50 mouse cellular contexts compared by ENCODE assay signal in genomic region chr9:37918018-37918417, GRCm38 (mm10). TPM values are rescaled to one million over a fixed set of nuclear protein-coding genes. Genes with fewer than 3 reads are reported as not detected.
"Had no signal": no experiment of that assay in that cellular context is flagged by ENCODE, and none has a peak within 500 bp of the region (broad histone marks: within the 10 kb centered on the region; RNA-seq: fewer than 3 reads in every experiment).

No protein-coding gene starts in this region.

- H3K27ac ChIP-seq: heart, embryonic 13.5 days; heart, embryonic 15.5 days; hindbrain, embryonic 10.5 days; hindbrain, embryonic 12.5 days; hindbrain, embryonic 13.5 days; hindbrain, embryonic 14.5 days; hindbrain, embryonic 15.5 days; hindbrain, postnatal 0 days; intestine, embryonic 15.5 days; kidney, embryonic 15.5 days; kidney, postnatal 0 days; layer of hippocampus, adult 2 months had no signal

- H3K9me3 ChIP-seq: heart, embryonic 12.5 days; heart, embryonic 13.5 days; heart, embryonic 15.5 days; hindbrain, embryonic 10.5 days; hindbrain, embryonic 12.5 days; hindbrain, embryonic 13.5 days; hindbrain, embryonic 15.5 days; intestine, embryonic 15.5 days; kidney, embryonic 15.5 days had no signal

- ATAC-seq: hindbrain, embryonic 16.5 days; hindbrain, postnatal 0 days; inflammation-experienced regulatory T-cells, adult 6 months; intestine, embryonic 15.5 days; intestine, embryonic 16.5 days; intestine, postnatal 0 days had no signal

- H3K4me2 ChIP-seq: heart, embryonic 11.5 days; heart, embryonic 12.5 days; heart, embryonic 13.5 days; heart, embryonic 15.5 days; hindbrain, embryonic 12.5 days; hindbrain, embryonic 13.5 days; hindbrain, embryonic 14.5 days; hindbrain, embryonic 15.5 days; intestine, embryonic 15.5 days; kidney, embryonic 15.5 days had no signal

- H3K36me3 ChIP-seq: heart, embryonic 12.5 days; heart, embryonic 13.5 days; heart, embryonic 15.5 days; hindbrain, embryonic 10.5 days; hindbrain, embryonic 12.5 days; hindbrain, embryonic 13.5 days; hindbrain, embryonic 15.5 days; intestine, embryonic 15.5 days; kidney, embryonic 15.5 days had no signal

- H3K4me3 ChIP-seq: heart, embryonic 12.5 days; heart, embryonic 13.5 days; heart, embryonic 15.5 days; hindbrain, embryonic 10.5 days; hindbrain, embryonic 12.5 days; hindbrain, embryonic 13.5 days; hindbrain, embryonic 15.5 days; intestine, embryonic 15.5 days; kidney, embryonic 15.5 days; layer of hippocampus, adult 2 months had no signal

- DNase-seq: heart, postnatal 10 days; heart, postnatal 14 days; heart, postnatal 36 days; heart, postnatal 4 days; kidney, adult 11 months; kidney, adult 18-20 months; kidney, adult 2 months; kidney, adult 8-10 months; kidney, adult 9 months; kidney, postnatal 10 days; kidney, postnatal 14 days; kidney, postnatal 25 days; kidney, postnatal 36 days; kidney, postnatal 4 days; layer of hippocampus, adult 9-11 months; layer of hippocampus, postnatal 36 days had no signal

- H3K9ac ChIP-seq: heart, embryonic 12.5 days; heart, embryonic 13.5 days; heart, embryonic 15.5 days; hindbrain, embryonic 12.5 days; hindbrain, embryonic 13.5 days; hindbrain, embryonic 14.5 days; hindbrain, embryonic 15.5 days; intestine, embryonic 15.5 days; kidney, embryonic 15.5 days had no signal

- H3K27me3 ChIP-seq: heart, embryonic 12.5 days; heart, embryonic 13.5 days; heart, embryonic 15.5 days; hindbrain, embryonic 12.5 days; hindbrain, embryonic 13.5 days; hindbrain, embryonic 15.5 days; intestine, embryonic 15.5 days; kidney, embryonic 15.5 days had no signal

- H3K4me1 ChIP-seq: heart, embryonic 12.5 days; heart, embryonic 13.5 days; heart, embryonic 15.5 days; hindbrain, embryonic 10.5 days; hindbrain, embryonic 12.5 days; hindbrain, embryonic 13.5 days; hindbrain, embryonic 15.5 days; intestine, embryonic 15.5 days; kidney, embryonic 15.5 days had no signal

RNA-seq across cellular contexts. Expression of gene Olfr878, which starts 0.4 kb away (rescaled TPM):
- total RNA-seq: heart, postnatal 10 days; heart, postnatal 14 days; heart, postnatal 25 days; heart, postnatal 36 days; heart, postnatal 4 days; hematopoietic stem cell, adult 5-6 weeks; hindbrain, postnatal 0 days; layer of hippocampus, adult 18-20 months; layer of hippocampus, adult 2 months; layer of hippocampus, postnatal 10 days; layer of hippocampus, postnatal 14 days; layer of hippocampus, postnatal 25 days; layer of hippocampus, postnatal 36 days had no signal
- polyA plus RNA-seq: heart, embryonic 11.5 days; heart, embryonic 12.5 days; heart, embryonic 13.5 days; heart, embryonic 14.5 days; heart, embryonic 15.5 days; heart, embryonic 16.5 days; heart, postnatal 0 days; hindbrain, embryonic 10.5 days; hindbrain, embryonic 11.5 days; hindbrain, embryonic 12.5 days; hindbrain, embryonic 13.5 days; hindbrain, embryonic 14.5 days; hindbrain, embryonic 15.5 days; hindbrain, embryonic 16.5 days; hindbrain, postnatal 0 days; intestine, embryonic 14.5 days; intestine, embryonic 15.5 days; intestine, embryonic 16.5 days; intestine, postnatal 0 days; kidney, adult 2 months; kidney, embryonic 14.5 days; kidney, embryonic 15.5 days; kidney, embryonic 16.5 days; kidney, postnatal 0 days; large intestine, adult 2 months had no signal

RNA-seq across cellular contexts. Expression of gene Olfr145, which starts 21.5 kb away (rescaled TPM):
- total RNA-seq: heart, postnatal 10 days; heart, postnatal 14 days; heart, postnatal 25 days; heart, postnatal 36 days; heart, postnatal 4 days; hematopoietic stem cell, adult 5-6 weeks; hindbrain, postnatal 0 days; layer of hippocampus, adult 18-20 months; layer of hippocampus, adult 2 months; layer of hippocampus, adult 8-10 months; layer of hippocampus, postnatal 10 days; layer of hippocampus, postnatal 14 days; layer of hippocampus, postnatal 25 days; layer of hippocampus, postnatal 36 days; left cerebral cortex, adult 18-20 months had no signal
- polyA plus RNA-seq: heart, embryonic 11.5 days; heart, embryonic 12.5 days; heart, embryonic 13.5 days; heart, embryonic 14.5 days; heart, embryonic 15.5 days; heart, embryonic 16.5 days; heart, postnatal 0 days; hindbrain, embryonic 10.5 days; hindbrain, embryonic 11.5 days; hindbrain, embryonic 12.5 days; hindbrain, embryonic 13.5 days; hindbrain, embryonic 14.5 days; hindbrain, embryonic 15.5 days; hindbrain, embryonic 16.5 days; hindbrain, postnatal 0 days; inflammation-experienced regulatory T-cells, adult 6 months; intestine, embryonic 14.5 days; intestine, embryonic 15.5 days; intestine, embryonic 16.5 days; intestine, postnatal 0 days; kidney, adult 2 months; kidney, embryonic 14.5 days; kidney, embryonic 15.5 days; kidney, embryonic 16.5 days; kidney, postnatal 0 days; large intestine, adult 2 months had no signal
